Mouse (Mus musculus) ES-Bruce4 (cell line): ENCODE results near the gene Dpt. TPM values are rescaled to one million over a fixed set of nuclear protein-coding genes. Genes with fewer than 3 reads are reported as not detected.
A peak's percentile ranks its signal among the peaks of the same experiment; 100 is the strongest.

Experiments used
- H3K27ac ChIP-seq: 2 replicates; pipeline ENCODE4 v1.5.1; 2012; ENCODE audit warnings: low read length, inconsistent platforms; ENCODE audit not compliant: insufficient read depth
- H3K27me3 ChIP-seq: 2 replicates; pipeline ENCODE4 v1.6.1; 2012; ENCODE audit warnings: mild to moderate bottlenecking, low read length, inconsistent platforms; ENCODE audit not compliant: control insufficient read depth, poor library complexity, insufficient read depth, severe bottlenecking
- H3K36me3 ChIP-seq: 2 replicates; pipeline ENCODE4 v1.6.1; 2012; ENCODE audit warnings: inconsistent platforms, mild to moderate bottlenecking, low read length, moderate library complexity; ENCODE audit not compliant: control insufficient read depth, poor library complexity, insufficient read depth, severe bottlenecking
- H3K4me1 ChIP-seq: one replicate; pipeline ENCODE4 v1.8.1; 2011; ENCODE audit warnings: low read length; ENCODE audit not compliant: control insufficient read depth, insufficient read depth
- H3K4me3 ChIP-seq: 2 replicates; pipeline ENCODE4 v1.5.1; 2011; ENCODE audit warnings: low read depth, mild to moderate bottlenecking, low read length
- H3K9ac ChIP-seq: 2 replicates; pipeline ENCODE4 v1.6.1; 2012; ENCODE audit warnings: low read depth, mild to moderate bottlenecking, inconsistent platforms; ENCODE audit not compliant: poor library complexity, severe bottlenecking
- H3K9me3 ChIP-seq: replicated peaks from 2 replicates; pipeline ENCODE4 v1.6.1; 2012; ENCODE audit warnings: mild to moderate bottlenecking, low read length, inconsistent platforms; ENCODE audit not compliant: control insufficient read depth, poor library complexity, insufficient read depth, severe bottlenecking
- CTCF ChIP-seq: IDR thresholded peaks from one replicate; pipeline ENCODE4 v1.8.1; 2011; ENCODE audit warnings: low read depth, low read length
- EP300 ChIP-seq: IDR thresholded peaks from 2 replicates; pipeline ENCODE4 v1.6.1; 2011; ENCODE audit warnings: low read depth, low read length; ENCODE audit not compliant: insufficient read depth
- POLR2A ChIP-seq: IDR thresholded peaks from one replicate; pipeline ENCODE4 v1.8.1; 2011; ENCODE audit warnings: low read length; ENCODE audit not compliant: insufficient read depth
- polyA plus RNA-seq: library from polyadenylated mRNA; stranded (reverse); fragments of >200 nt; gene quantifications from 2 replicates; pipeline ENCODE4 v1.2.4, GENCODE M21; 2011; ENCODE audit warnings: low read depth; ENCODE audit not compliant: missing spikeins, insufficient read depth, insufficient read length

Gene Dpt
- polyA plus RNA-seq, 1 experiment = 0.34 TPM

DNA sequence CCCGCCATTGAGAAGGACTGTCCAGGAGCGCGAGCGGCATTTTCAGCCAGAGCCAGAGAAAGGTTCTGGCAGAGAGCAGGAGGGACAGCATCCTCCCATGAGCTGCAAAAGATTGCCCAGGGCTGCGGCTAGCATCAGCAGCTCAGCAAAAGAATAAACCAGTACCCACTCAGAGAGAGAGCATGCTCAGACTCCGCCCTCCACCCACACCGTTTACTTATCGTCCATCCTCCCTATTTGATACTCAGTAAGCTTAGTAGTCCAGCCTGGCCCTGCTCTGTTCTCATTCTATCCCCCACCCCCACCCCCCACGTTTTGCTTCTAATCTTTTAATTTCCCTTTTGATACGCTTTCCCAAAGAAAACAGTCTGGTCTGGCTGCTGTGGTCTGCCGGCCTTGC is 63.5 kb downstream of the Dpt start:
- Histone ChIP-seq H3K27ac (no peak overlapping the region), H3K4me3 (no peak overlapping the region), H3K9me3 (no peaks in the 10 kb centered on the region), H3K9ac (no peak overlapping the region), H3K27me3 (no peaks in the 10 kb centered on the region), H3K36me3 (no peaks in the 10 kb centered on the region), H3K4me1 (no peaks in the 10 kb centered on the region)
- TF ChIP-seq EP300 (no peak), POLR2A (no peak), CTCF (no peak)

DNA sequence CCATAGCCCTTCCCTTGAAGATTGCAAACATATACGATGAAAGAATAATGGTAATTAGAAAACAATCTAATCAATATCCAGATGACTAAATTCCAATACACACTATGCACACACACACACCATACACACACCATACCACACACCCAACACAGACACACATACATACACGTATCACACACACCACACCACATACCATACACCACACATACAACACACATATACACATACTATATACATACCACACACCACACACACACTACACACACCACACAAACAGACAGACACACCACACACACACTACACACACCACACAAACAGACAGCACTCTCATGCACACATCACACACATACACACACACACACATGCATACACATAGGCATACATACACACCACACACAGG is 64.3 kb downstream of the Dpt start:
- Histone ChIP-seq H3K4me1 (no peaks in the 10 kb centered on the region), H3K27ac (no peak overlapping the region), H3K9me3 (no peaks in the 10 kb centered on the region), H3K4me3 (no peak overlapping the region), H3K36me3 (no peaks in the 10 kb centered on the region), H3K9ac (no peak overlapping the region), H3K27me3 (no peaks in the 10 kb centered on the region)
- TF ChIP-seq POLR2A = no peak
- TF ChIP-seq CTCF = no peak
- no peak for TF ChIP-seq EP300

DNA sequence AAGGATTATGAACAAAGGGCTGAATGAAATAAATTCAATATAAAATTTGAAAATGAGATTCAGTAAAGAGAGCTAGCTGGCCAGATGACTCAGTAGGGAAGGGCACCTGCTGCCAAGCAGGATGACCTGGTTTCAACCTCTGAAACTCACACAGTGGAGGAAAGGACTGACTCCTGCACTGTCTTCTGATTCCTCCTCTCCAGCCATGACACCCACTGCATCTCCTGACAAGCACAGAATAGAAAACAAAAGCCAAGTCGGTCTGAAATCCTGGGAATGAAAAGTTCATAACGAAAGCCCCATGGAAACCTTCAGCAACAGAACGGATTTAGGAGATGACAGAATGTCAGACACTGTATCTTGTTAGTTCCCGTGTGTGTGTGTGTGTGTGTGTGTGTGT is 65.1 kb downstream of the Dpt start:
- H3K4me1 ChIP-seq = no peaks in the 10 kb centered on the region
- H3K9me3 ChIP-seq = no peaks in the 10 kb centered on the region
- no peaks in the 10 kb centered on the region for H3K36me3 ChIP-seq
- no peak overlapping the region for H3K9ac ChIP-seq
- no peak overlapping the region for H3K27ac ChIP-seq
- no peak for TF ChIP-seq POLR2A
- TF ChIP-seq CTCF = no peak
- H3K4me3 ChIP-seq = no peak overlapping the region
- H3K27me3 ChIP-seq = no peaks in the 10 kb centered on the region

DNA sequence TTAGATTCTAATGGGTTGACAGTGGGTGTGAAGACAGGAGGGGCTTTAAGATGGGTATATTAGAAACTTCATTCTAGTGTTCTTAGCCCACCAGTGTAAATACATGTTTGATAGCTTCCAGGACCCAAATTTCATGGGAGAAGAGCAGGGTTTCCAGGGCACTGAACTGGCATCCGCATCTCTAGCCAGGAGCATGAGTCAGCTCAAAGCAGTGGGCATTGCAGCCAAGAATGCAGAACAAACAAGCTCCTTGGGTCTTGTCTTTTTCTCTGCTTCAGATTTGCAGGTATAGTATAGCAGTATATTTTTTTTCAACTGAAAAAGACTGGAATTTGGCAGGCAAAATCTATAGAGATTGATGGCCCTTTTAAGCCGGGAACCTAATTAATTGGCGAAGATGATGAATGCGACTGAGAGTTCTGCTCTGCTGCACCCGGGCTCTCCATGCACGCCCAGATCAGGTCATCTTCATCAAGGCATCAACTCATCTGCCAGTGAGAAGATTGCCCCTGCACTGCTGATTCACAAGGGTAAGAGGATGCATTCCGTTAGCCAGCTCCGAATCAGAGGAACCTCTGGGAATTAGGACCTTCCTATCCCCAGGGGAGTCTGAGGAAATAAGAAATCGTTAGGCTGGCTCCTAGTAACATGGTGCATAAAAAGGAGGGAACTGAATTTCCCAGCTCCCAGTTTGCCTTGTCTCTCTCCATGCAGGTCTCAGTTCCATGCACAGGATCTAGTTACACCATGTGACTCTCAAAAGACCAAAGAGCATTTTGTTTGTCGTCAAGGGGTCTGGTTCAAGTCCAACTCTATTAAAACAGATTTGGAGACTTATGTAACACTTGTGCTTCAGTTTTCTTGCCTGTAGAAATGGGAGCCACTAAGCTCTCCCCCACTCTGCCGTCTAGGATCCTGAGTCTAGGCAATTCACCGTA is 66.8 kb downstream of the Dpt start:
- Histone ChIP-seq H3K4me1 (no peaks in the 10 kb centered on the region), H3K9me3 (no peaks in the 10 kb centered on the region), H3K27me3 (no peaks in the 10 kb centered on the region), H3K4me3 (no peak overlapping the region), H3K27ac (no peak overlapping the region), H3K9ac (no peak overlapping the region), H3K36me3 (no peaks in the 10 kb centered on the region)
- TF ChIP-seq POLR2A (no peak), CTCF (no peak), EP300 (no peak)

DNA sequence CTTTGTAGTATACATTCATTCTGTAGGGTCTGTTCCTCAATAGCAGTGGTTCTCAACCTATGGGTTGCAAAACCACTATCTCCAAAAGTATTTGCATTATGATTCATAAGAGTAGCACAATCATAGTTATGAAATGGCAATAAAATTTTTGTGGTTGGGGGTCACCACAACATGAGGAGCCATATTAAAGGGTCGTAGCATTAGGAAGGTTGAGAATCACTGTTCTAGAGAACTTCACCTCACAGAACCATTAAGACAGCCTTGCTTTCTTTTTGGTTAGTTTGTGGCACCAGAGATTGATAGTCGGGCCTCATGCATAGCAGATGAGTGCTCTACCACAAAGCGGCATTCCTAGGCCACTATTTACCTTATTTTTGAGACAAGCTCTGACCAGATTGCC is 68.2 kb downstream of the Dpt start:
- no peak overlapping the region for H3K27ac ChIP-seq
- TF ChIP-seq POLR2A = no peak
- TF ChIP-seq EP300 = no peak
- TF ChIP-seq CTCF = no peak
- no peak overlapping the region for H3K9ac ChIP-seq
- H3K27me3 ChIP-seq = no peaks in the 10 kb centered on the region; the same call in 1 of the 2 replicates
- no peaks in the 10 kb centered on the region for H3K36me3 ChIP-seq
- no peaks in the 10 kb centered on the region for H3K4me1 ChIP-seq
- H3K4me3 ChIP-seq = no peak overlapping the region
- H3K9me3 ChIP-seq = no peaks in the 10 kb centered on the region

DNA sequence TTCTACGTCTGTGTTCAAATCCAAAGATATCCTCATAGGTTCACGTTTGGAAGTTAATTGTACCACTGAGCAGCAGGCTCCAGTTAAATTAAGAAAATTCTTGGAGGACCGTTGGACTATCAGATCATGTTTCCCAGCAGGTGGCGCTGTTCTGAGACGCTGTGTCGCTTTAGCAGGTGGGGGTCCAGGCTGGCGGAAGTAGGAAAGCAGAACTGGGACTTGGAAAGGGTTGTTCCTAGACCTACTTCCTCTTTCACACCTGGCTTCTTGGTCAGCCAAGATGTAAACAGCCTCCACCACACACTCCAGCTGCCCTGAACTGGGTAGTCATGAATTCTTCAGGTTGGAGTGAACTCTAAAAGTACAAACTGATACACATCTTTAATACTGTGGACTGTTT is 74.2 kb downstream of the Dpt start:
- H3K4me3 ChIP-seq = no peak overlapping the region
- no peaks in the 10 kb centered on the region for H3K4me1 ChIP-seq
- no peak overlapping the region for H3K27ac ChIP-seq
- H3K36me3 ChIP-seq = no peaks in the 10 kb centered on the region
- H3K9ac ChIP-seq = no peak overlapping the region
- TF ChIP-seq EP300 (no peak), CTCF (peak; percentile 56), POLR2A (no peak)
- no peaks in the 10 kb centered on the region; the same call in 1 of the 2 replicates for H3K27me3 ChIP-seq
- no peaks in the 10 kb centered on the region for H3K9me3 ChIP-seq

Other genes starting within 250 kb of the Dpt start
- gene Xcl1, start 138.9 kb downstream of the Dpt start, polyA plus RNA-seq = not detected in 2 replicates